Mouse (Mus musculus): ENCODE data around the gene Pitpnm3.

The Pitpnm3 gene

GRCm38 (mm10) chr11:72095994-72096393 lies 39.6 kb downstream of the Pitpnm3 start:
- in situ Hi-C loops (cut with MboI, MseI): no loop called here

- in situ Hi-C loops (cut with MboI, MseI): no loop called here
These were observed 41.1 kb downstream of the Pitpnm3 start for GRCm38 (mm10) chr11:72094442-72094841.

GRCm38 (mm10) chr11:72092390-72092789 lies 43.2 kb downstream of the Pitpnm3 start:
- in situ Hi-C loops (cut with MboI, MseI): no loop called here

- in situ Hi-C loops (cut with MboI, MseI): no loop called here
These were observed 49.1 kb downstream of the Pitpnm3 start for GRCm38 (mm10) chr11:72086251-72087046.

- in situ Hi-C loops (cut with MboI, MseI): no loop called here
These were observed 51.2 kb downstream of the Pitpnm3 start for GRCm38 (mm10) chr11:72084337-72084736.

DNA sequence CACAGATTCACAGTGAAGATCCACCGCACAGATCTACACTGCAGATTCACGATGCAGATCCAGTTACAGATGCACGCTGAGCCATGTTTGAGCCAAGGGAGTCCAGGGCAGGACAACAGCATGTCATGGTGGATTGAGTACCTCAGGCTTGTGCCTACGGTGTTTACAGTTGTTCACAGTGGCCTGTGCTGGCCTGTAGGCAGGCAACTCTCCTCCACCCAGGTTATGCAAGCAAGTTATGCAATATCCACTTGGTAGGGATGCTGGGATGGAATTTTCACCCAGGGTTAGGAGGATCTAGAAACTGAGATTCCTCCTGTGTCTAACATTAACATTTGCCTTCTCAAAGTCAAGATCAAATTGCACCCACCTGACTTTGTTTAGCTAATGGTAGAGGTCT lies 53.0 kb downstream of the Pitpnm3 start:
- in situ Hi-C loops (cut with MboI, MseI): no loop called here

- in situ Hi-C loops (cut with MboI, MseI): no loop called here
These were observed 55.1 kb downstream of the Pitpnm3 start for GRCm38 (mm10) chr11:72080461-72080860.

GRCm38 (mm10) chr11:72078647-72079046 lies 56.9 kb downstream of the Pitpnm3 start:
- in situ Hi-C loops (cut with MboI, MseI): loop anchor here in 1 of 2 experiments (5.0 kb wide), 1 partner anchor 1031 kb away; no protein-coding TSS in a partner anchor

- in situ Hi-C loops (cut with MboI, MseI): loop anchor here in 1 of 2 experiments (5.0 kb wide), 1 partner anchor 1031 kb away; no protein-coding TSS in a partner anchor
These were observed 57.5 kb downstream of the Pitpnm3 start for GRCm38 (mm10) chr11:72078056-72078455.

- in situ Hi-C loops (cut with MboI, MseI): no loop called here
These were observed 61.3 kb downstream of the Pitpnm3 start for GRCm38 (mm10) chr11:72074230-72074629.

- in situ Hi-C loops (cut with MboI, MseI): no loop called here
These were observed 63.2 kb downstream of the Pitpnm3 start for GRCm38 (mm10) chr11:72072331-72072905.

- in situ Hi-C loops (cut with MboI, MseI): no loop called here
These were observed 64.8 kb downstream of the Pitpnm3 start for GRCm38 (mm10) chr11:72070733-72071132.

GRCm38 (mm10) chr11:72068026-72068425 lies 67.6 kb downstream of the Pitpnm3 start:
- in situ Hi-C loops (cut with MboI, MseI): no loop called here

GRCm38 (mm10) chr11:72067326-72067725 lies 68.3 kb downstream of the Pitpnm3 start:
- in situ Hi-C loops (cut with MboI, MseI): no loop called here

- in situ Hi-C loops (cut with MboI, MseI): no loop called here
These were observed 69.2 kb downstream of the Pitpnm3 start for GRCm38 (mm10) chr11:72066330-72066729.

DNA sequence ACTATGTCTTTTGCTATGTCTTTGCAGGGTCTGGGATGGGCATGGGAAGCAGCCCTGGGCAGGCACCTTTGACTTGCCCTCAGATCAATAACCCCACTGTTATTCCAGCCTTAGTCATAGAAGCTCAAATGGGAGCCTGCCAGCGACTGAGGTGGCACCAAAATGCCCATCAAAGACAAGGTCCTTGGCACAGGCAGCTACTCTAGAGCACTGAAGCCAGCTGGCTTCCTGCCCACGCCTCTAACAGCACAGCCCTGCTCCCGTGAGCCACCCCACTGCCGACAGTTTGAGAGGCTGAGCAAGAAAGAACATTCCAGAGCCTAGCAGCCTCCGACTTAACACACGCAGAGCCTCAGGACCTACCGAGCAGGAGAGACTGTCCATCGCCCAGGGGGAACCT lies 70.5 kb downstream of the Pitpnm3 start:
- in situ Hi-C loops (cut with MboI, MseI): no loop called here

- in situ Hi-C loops (cut with MboI, MseI): no loop called here
These were observed 71.2 kb downstream of the Pitpnm3 start for GRCm38 (mm10) chr11:72064414-72064813.

- in situ Hi-C loops (cut with MboI, MseI): no loop called here
These were observed 74.4 kb downstream of the Pitpnm3 start for GRCm38 (mm10) chr11:72061093-72061620.

DNA sequence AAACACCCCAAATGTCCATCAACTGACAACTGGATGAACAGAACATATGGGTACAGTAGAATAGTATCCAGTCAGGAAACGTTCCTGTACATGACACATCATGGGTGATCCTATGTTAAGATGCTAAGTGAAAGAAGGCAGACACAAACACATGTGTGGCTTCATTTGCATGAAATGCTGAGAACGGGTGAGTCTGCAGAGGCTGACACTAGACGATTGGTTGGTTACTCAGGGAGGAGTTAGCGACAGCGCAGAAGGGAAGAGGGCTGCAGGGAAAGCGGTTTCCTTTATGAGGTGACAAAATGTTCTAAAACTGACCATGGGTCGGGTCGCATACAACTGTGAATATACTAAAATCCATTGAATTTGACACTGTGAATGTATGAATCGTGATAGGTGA lies 75.2 kb downstream of the Pitpnm3 start:
- in situ Hi-C loops (cut with MboI, MseI): no loop called here

DNA sequence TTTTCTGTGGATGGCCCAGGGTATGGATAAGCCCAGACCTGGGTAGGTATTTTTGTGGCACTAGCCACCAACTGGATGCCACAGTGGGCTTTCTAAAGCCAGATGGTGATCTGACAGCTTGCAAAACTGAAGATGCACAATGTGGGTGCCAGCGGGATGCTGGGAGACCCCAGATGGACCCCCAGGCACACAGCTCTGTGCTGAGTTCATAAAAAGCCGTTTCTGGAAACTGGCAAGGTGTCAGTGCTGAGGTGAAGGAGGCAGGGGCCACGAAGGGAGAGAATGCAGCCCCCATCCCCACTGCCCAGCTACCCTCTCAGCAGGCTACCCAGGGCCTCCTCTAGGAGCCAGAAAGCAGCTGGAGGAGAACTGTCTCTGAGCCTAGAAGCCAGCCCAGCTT lies 78.4 kb downstream of the Pitpnm3 start:
- in situ Hi-C loops (cut with MboI, MseI): no loop called here

DNA sequence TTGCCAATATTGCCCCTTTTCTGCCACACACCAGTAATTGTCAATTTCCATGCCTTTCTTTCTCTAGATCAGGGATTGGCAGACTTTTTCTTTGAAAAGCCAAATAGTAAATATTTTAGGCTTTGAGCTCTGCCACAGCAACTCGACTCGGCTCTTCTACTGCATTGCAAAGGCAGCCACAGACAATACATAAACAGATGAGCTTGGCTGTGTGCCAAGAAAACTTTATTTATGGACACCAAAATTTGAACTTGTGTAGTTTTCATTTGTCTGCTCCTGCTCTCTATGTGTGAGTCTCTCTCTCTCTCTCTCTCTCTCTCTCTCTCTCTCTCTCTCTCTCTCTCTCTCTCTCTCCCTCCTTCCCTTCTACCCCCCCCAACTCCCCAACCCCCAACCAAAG lies 80.4 kb downstream of the Pitpnm3 start:
- in situ Hi-C loops (cut with MboI, MseI): no loop called here

- in situ Hi-C loops (cut with MboI, MseI): no loop called here
These were observed 82.9 kb downstream of the Pitpnm3 start for GRCm38 (mm10) chr11:72052636-72053035.

- in situ Hi-C loops (cut with MboI, MseI): no loop called here
These were observed 83.4 kb downstream of the Pitpnm3 start for GRCm38 (mm10) chr11:72052221-72052620.
